Mouse (Mus musculus): Measurements from ENCODE around the gene Gsn. TPM values are rescaled to one million over a fixed set of nuclear protein-coding genes. Genes with fewer than 3 reads are reported as not detected.

Gsn gene
- total and polyA plus RNA-seq, 2 experiments: 16.9 to 22.5 TPM

- Histone ChIP-seq H3K4me1 (ENCODE audit: control insufficient read depth, insufficient read depth, low read length) (no peaks in the 10 kb centered on the region), H3K27me3 (ENCODE audit: control insufficient read depth, insufficient read depth, low read length) (no peaks in the 10 kb centered on the region), H3K79me2 (ENCODE audit: control insufficient read depth, insufficient read depth, low read length) (no peaks in the 10 kb centered on the region), H3K27ac (replicated peaks; ENCODE audit: insufficient read depth, low read depth, low read length) (no peak overlapping the region), H3K4me3 (ENCODE audit: insufficient read depth, low read depth, low read length) (no peak overlapping the region), H3K36me3 (ENCODE audit: control insufficient read depth, insufficient read depth, low read length) (no peaks in the 10 kb centered on the region), H3K9ac (ENCODE audit: low read depth, low read length) (no peak overlapping the region)
- 93% methylated on average over 8 of the region's 8 CpGs for WGBS
- TF ChIP-seq CTCF (IDR thresholded peaks at IDR 0.05; ENCODE audit: low read depth, low read length) (no peak), POLR2A (IDR thresholded peaks at IDR 0.05; ENCODE audit: extremely low read depth, insufficient read depth, low read length) (no peak)
- DNase-seq (ENCODE audit: extremely low read depth, low read depth, low spot score): no peak
Measured at GRCm38 (mm10) chr2:35293291-35293690, 37.1 kb downstream of the Gsn start.

DNA sequence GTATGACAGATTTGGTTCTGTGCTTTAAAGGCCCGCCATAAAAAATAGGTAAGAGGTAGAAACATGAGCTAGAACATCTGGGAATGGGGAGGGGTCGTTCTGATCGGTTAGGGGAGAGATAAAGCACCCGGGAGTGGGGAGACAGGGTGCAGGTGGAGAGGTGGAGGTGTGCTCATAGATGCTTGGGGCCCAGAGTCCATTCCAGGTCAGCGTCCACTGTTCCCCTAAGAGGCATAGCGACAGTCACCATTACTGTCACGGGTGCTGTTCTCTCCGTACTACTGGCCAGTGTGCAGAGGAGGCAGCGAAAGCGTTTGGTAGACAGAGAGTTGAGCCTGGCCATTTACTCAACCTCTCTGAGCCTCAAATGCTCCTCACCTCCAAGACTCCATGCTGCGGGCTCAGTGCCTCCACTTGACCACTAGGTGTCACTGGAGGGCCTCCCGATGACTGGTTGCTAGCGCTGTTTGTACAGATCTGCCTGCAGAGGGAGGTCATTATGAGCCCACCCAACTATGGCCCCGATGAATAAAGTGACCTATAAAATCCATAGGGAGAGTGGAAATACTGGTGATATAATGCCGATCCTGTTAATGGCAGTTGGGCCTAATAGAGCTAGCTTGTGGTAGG lies 41.6 kb downstream of the Gsn start:
- DNase-seq (ENCODE audit: extremely low read depth, low read depth, low spot score): peak; percentile 35
- no peaks in the 10 kb centered on the region for H3K36me3 ChIP-seq (ENCODE audit: control insufficient read depth, insufficient read depth, low read length)
- no peak overlapping the region for H3K4me3 ChIP-seq (ENCODE audit: insufficient read depth, low read depth, low read length)
- H3K4me1 ChIP-seq (ENCODE audit: control insufficient read depth, insufficient read depth, low read length): no peaks in the 10 kb centered on the region
- TF ChIP-seq CTCF (IDR thresholded peaks at IDR 0.05; ENCODE audit: low read depth, low read length) (peak; percentile 100), POLR2A (IDR thresholded peaks at IDR 0.05; ENCODE audit: extremely low read depth, insufficient read depth, low read length) (no peak)
- no peaks in the 10 kb centered on the region for H3K27me3 ChIP-seq (ENCODE audit: control insufficient read depth, insufficient read depth, low read length)
- H3K27ac ChIP-seq (replicated peaks; ENCODE audit: insufficient read depth, low read depth, low read length): no peak overlapping the region
- H3K79me2 ChIP-seq (ENCODE audit: control insufficient read depth, insufficient read depth, low read length): no peaks in the 10 kb centered on the region
- H3K9ac ChIP-seq (ENCODE audit: low read depth, low read length): no peak overlapping the region
- 31% methylated on average over 15 of the region's 15 CpGs for WGBS

DNA sequence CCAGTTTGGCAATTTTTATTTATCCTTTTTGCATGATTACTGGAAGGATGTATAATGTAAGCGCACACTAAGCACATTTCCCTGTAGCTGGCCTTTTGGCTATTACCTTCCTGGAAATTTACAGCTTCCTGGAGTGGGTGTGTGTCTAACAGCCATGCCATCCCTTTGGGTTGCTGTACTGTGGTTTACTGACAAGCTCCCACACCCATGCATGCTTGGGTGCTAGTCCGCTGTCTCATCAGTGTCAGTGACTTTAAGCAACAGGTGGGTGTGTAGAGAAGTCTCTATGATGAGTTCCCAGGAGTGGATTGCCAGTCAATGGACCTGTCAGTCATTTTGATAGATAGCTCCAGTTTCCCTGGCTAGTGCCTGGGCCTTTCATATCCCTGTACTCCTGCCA lies 43.3 kb downstream of the Gsn start:
- Histone ChIP-seq H3K27ac (replicated peaks; ENCODE audit: insufficient read depth, low read depth, low read length) (no peak overlapping the region), H3K79me2 (ENCODE audit: control insufficient read depth, insufficient read depth, low read length) (no peaks in the 10 kb centered on the region), H3K36me3 (ENCODE audit: control insufficient read depth, insufficient read depth, low read length) (no peaks in the 10 kb centered on the region), H3K9ac (ENCODE audit: low read depth, low read length) (no peak overlapping the region), H3K4me1 (ENCODE audit: control insufficient read depth, insufficient read depth, low read length) (no peaks in the 10 kb centered on the region), H3K4me3 (ENCODE audit: insufficient read depth, low read depth, low read length) (no peak overlapping the region), H3K27me3 (ENCODE audit: control insufficient read depth, insufficient read depth, low read length) (no peaks in the 10 kb centered on the region)
- DNase-seq (ENCODE audit: extremely low read depth, low read depth, low spot score): no peak
- TF ChIP-seq POLR2A (IDR thresholded peaks at IDR 0.05; ENCODE audit: extremely low read depth, insufficient read depth, low read length): no peak
- TF ChIP-seq CTCF (IDR thresholded peaks at IDR 0.05; ENCODE audit: low read depth, low read length): no peak
- 82% methylated on average over 2 of the region's 2 CpGs for WGBS

- Histone ChIP-seq H3K79me2 (ENCODE audit: control insufficient read depth, insufficient read depth, low read length) (no peaks in the 10 kb centered on the region), H3K27me3 (ENCODE audit: control insufficient read depth, insufficient read depth, low read length) (no peaks in the 10 kb centered on the region), H3K36me3 (ENCODE audit: control insufficient read depth, insufficient read depth, low read length) (no peaks in the 10 kb centered on the region), H3K4me3 (ENCODE audit: insufficient read depth, low read depth, low read length) (no peak overlapping the region), H3K4me1 (ENCODE audit: control insufficient read depth, insufficient read depth, low read length) (no peaks in the 10 kb centered on the region), H3K9ac (ENCODE audit: low read depth, low read length) (no peak overlapping the region), H3K27ac (replicated peaks; ENCODE audit: insufficient read depth, low read depth, low read length) (no peak overlapping the region)
- TF ChIP-seq POLR2A (IDR thresholded peaks at IDR 0.05; ENCODE audit: extremely low read depth, insufficient read depth, low read length) (no peak), CTCF (IDR thresholded peaks at IDR 0.05; ENCODE audit: low read depth, low read length) (no peak)
- 85% methylated on average over 13 of the region's 13 CpGs for WGBS
- peak; percentile 24 for DNase-seq (ENCODE audit: extremely low read depth, low read depth, low spot score)
Measured at GRCm38 (mm10) chr2:35302049-35302885, 46.1 kb downstream of the Gsn start.

GRCm38 (mm10) chr2:35308166-35308565 lies 52.0 kb downstream of the Gsn start:
- TF ChIP-seq POLR2A (IDR thresholded peaks at IDR 0.05; ENCODE audit: extremely low read depth, insufficient read depth, low read length) (no peak), CTCF (IDR thresholded peaks at IDR 0.05; ENCODE audit: low read depth, low read length) (no peak)
- H3K27me3 ChIP-seq (ENCODE audit: control insufficient read depth, insufficient read depth, low read length): no peaks in the 10 kb centered on the region
- DNase-seq (ENCODE audit: extremely low read depth, low read depth, low spot score): no peak
- no peak overlapping the region for H3K4me3 ChIP-seq (ENCODE audit: insufficient read depth, low read depth, low read length)
- 52% methylated on average over 1 of the region's 1 CpGs for WGBS
- H3K79me2 ChIP-seq (ENCODE audit: control insufficient read depth, insufficient read depth, low read length): no peaks in the 10 kb centered on the region
- no peak overlapping the region for H3K27ac ChIP-seq (replicated peaks; ENCODE audit: insufficient read depth, low read depth, low read length)
- H3K36me3 ChIP-seq (ENCODE audit: control insufficient read depth, insufficient read depth, low read length): no peaks in the 10 kb centered on the region
- no peak overlapping the region for H3K9ac ChIP-seq (ENCODE audit: low read depth, low read length)
- H3K4me1 ChIP-seq (ENCODE audit: control insufficient read depth, insufficient read depth, low read length): no peaks in the 10 kb centered on the region
